Mouse (Mus musculus): Measurements from ENCODE around the gene Zscan22.

DNA sequence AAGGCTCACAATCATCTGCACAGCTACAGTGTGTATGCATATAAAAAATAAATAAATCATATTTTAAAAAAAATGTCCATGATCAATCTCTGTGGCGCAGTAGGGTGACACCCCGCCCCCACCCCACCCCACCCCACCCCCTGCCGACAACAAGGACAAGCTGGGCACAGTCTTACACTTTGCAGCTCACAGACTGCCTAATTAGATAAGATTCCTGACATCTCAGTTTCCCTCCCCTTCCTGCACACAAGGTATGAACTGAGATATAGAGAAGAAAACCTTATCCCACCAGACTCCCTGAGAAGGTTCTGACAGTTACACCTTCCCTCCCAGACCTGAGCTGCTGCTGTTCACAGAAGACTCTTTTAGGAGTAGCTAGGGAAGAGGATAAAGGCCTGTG lies 37.2 kb downstream of the Zscan22 start:
- TF ChIP-seq CTCF (IDR thresholded peaks at IDR 0.05; ENCODE audit: low read depth) = no peak
- no peak for TF ChIP-seq EP300 (IDR thresholded peaks at IDR 0.05; ENCODE audit: low read depth)
